ENCODE assay signal across 8 mouse cellular contexts in genomic region chr16:18811032-18811431, GRCm38 (mm10). TPM values are rescaled to one million over a fixed set of nuclear protein-coding genes. Genes with fewer than 3 reads are reported as not detected.
DNase-seq lines count a peak whose midpoint lies in the region; ATAC-seq lines count a peak whose summit lies in the region.

No protein-coding gene starts in this region.

- H3K4me3 ChIP-seq in embryonic facial prominence, embryonic 14.5 days (ENCODE audit: low read depth, low read length) = peak overlapping the region; percentile 75
- H3K4me3 ChIP-seq in limb, embryonic 10.5 days = peak overlapping the region; percentile 89
- peak overlapping the region; percentile 90 for H3K4me3 ChIP-seq in neural tube, embryonic 13.5 days

- no peak for ATAC-seq in embryonic facial prominence, embryonic 14.5 days (ENCODE audit: low read depth)
- no peak; the same call in none of the 2 replicates for ATAC-seq in neural tube, embryonic 13.5 days (ENCODE audit: low read depth)

- H3K27me3 ChIP-seq in embryonic facial prominence, embryonic 14.5 days (replicated peaks; ENCODE audit: control insufficient read depth, insufficient read depth, low read length) = no peaks in the 10 kb centered on the region
- H3K27me3 ChIP-seq in limb, embryonic 10.5 days (ENCODE audit: low read depth, poor library complexity, severe bottlenecking) = no peaks in the 10 kb centered on the region
- no peaks in the 10 kb centered on the region for H3K27me3 ChIP-seq in neural tube, embryonic 13.5 days

- H3K36me3 ChIP-seq in embryonic facial prominence, embryonic 14.5 days (ENCODE audit: control insufficient read depth, insufficient read depth, low read length) = peaks cover 42% of the 10 kb centered on the region
- H3K36me3 ChIP-seq in limb, embryonic 10.5 days = peaks cover 63% of the 10 kb centered on the region
- peaks cover 27% of the 10 kb centered on the region for H3K36me3 ChIP-seq in neural tube, embryonic 13.5 days

- no peak overlapping the region for H3K27ac ChIP-seq in embryonic facial prominence, embryonic 14.5 days (replicated peaks; ENCODE audit: low read depth, low read length)
- peak overlapping the region; percentile 91 for H3K27ac ChIP-seq in limb, embryonic 10.5 days
- H3K27ac ChIP-seq in neural tube, embryonic 13.5 days (replicated peaks) = no peak overlapping the region

- H3K9ac ChIP-seq in embryonic facial prominence, embryonic 14.5 days (ENCODE audit: low read depth, low read length) = peak overlapping the region; percentile 61
- H3K9ac ChIP-seq in neural tube, embryonic 13.5 days = peak overlapping the region; percentile 63

- peaks cover 6% of the 10 kb centered on the region for H3K4me1 ChIP-seq in embryonic facial prominence, embryonic 14.5 days (ENCODE audit: control insufficient read depth, insufficient read depth, low read length)
- H3K4me1 ChIP-seq in limb, embryonic 10.5 days = peaks cover 19% of the 10 kb centered on the region
- peaks cover 26% of the 10 kb centered on the region for H3K4me1 ChIP-seq in neural tube, embryonic 13.5 days (replicated peaks)

- no peaks in the 10 kb centered on the region for H3K9me3 ChIP-seq in embryonic facial prominence, embryonic 14.5 days (ENCODE audit: control insufficient read depth, low read length)
- no peaks in the 10 kb centered on the region for H3K9me3 ChIP-seq in limb, embryonic 10.5 days (replicated peaks)
- H3K9me3 ChIP-seq in neural tube, embryonic 13.5 days = no peaks in the 10 kb centered on the region

- DNase-seq in ovary, postnatal 14 days (ENCODE audit: low spot score) = peak; percentile 10
- no peak for DNase-seq in ovary, postnatal 10 days (ENCODE audit: low spot score)
- no peak for DNase-seq in embryonic facial prominence, embryonic 14.5 days (ENCODE audit: low spot score)
- DNase-seq in limb, embryonic 10.5 days (ENCODE audit: low spot score) = no peak
- DNase-seq in urinary bladder, adult 18-20 months (ENCODE audit: low spot score in 2 of 2) = no peak
- DNase-seq in layer of hippocampus, adult 18-20 months (ENCODE audit: low spot score in 2 of 2) = no peak
- no peak for DNase-seq in adrenal gland, postnatal 14 days

- peak overlapping the region; percentile 65 for H3K4me2 ChIP-seq in embryonic facial prominence, embryonic 14.5 days (ENCODE audit: low read depth, low read length)
- H3K4me2 ChIP-seq in neural tube, embryonic 13.5 days = peak overlapping the region; percentile 75

- WGBS in embryonic facial prominence, embryonic 14.5 days = 10% methylated on average over 5 of the region's 5 CpGs
- WGBS in limb, embryonic 10.5 days = 8% methylated on average over 5 of the region's 5 CpGs
- 8% methylated on average over 5 of the region's 5 CpGs for WGBS in neural tube, embryonic 13.5 days

RNA-seq across cellular contexts. Expression of gene Ufd1, which starts 0.5 kb away (rescaled TPM):
- polyA plus RNA-seq in embryonic facial prominence, embryonic 14.5 days (2014; fragmentation: Nextera tagmentation; extraction: Ambion mirVana) = 49.2 and 55.5 TPM in 2 replicates
- polyA plus RNA-seq in limb, embryonic 10.5 days (2016; fragmentation: Nextera tagmentation; extraction: Ambion mirVana) = 99.3 and 118 TPM in 2 replicates
- polyA plus RNA-seq in neural tube, embryonic 13.5 days (2015; fragmentation: Nextera tagmentation; extraction: Ambion mirVana) = 110 and 114 TPM in 2 replicates
- 10 to 100 TPM; 97.5 to 98.3 TPM for total RNA-seq in layer of hippocampus, adult 18-20 months (2021)
- 90.5 and 95.1 TPM in 2 replicates for total RNA-seq in adrenal gland, postnatal 14 days (2021)

RNA-seq across cellular contexts. Expression of gene Cdc45, which starts 0.8 kb away (rescaled TPM):
- 34.5 and 37.8 TPM in 2 replicates for polyA plus RNA-seq in embryonic facial prominence, embryonic 14.5 days (2014; fragmentation: Nextera tagmentation; extraction: Ambion mirVana)
- 82.9 and 88.0 TPM in 2 replicates for polyA plus RNA-seq in limb, embryonic 10.5 days (2016; fragmentation: Nextera tagmentation; extraction: Ambion mirVana)
- 9.6 and 11.0 TPM in 2 replicates for polyA plus RNA-seq in neural tube, embryonic 13.5 days (2015; fragmentation: Nextera tagmentation; extraction: Ambion mirVana)
- 1 to 10 TPM; 2.0 to 2.2 TPM for total RNA-seq in layer of hippocampus, adult 18-20 months (2021)
- 13.1 and 14.6 TPM in 2 replicates for total RNA-seq in adrenal gland, postnatal 14 days (2021)

RNA-seq across cellular contexts. Expression of gene 2510002D24Rik, which starts 25.3 kb away (rescaled TPM):
- 20.1 and 22.2 TPM in 2 replicates for polyA plus RNA-seq in embryonic facial prominence, embryonic 14.5 days (2014; fragmentation: Nextera tagmentation; extraction: Ambion mirVana)
- 35.9 and 39.8 TPM in 2 replicates for polyA plus RNA-seq in limb, embryonic 10.5 days (2016; fragmentation: Nextera tagmentation; extraction: Ambion mirVana)
- polyA plus RNA-seq in neural tube, embryonic 13.5 days (2015; fragmentation: Nextera tagmentation; extraction: Ambion mirVana) = 32.0 and 37.9 TPM in 2 replicates
- total RNA-seq in layer of hippocampus, adult 18-20 months (2021) = 10 to 100 TPM; 24.7 to 27.8 TPM
- 15.4 and 19.3 TPM in 2 replicates for total RNA-seq in adrenal gland, postnatal 14 days (2021)

RNA-seq across cellular contexts. Expression of gene Gm28539, which starts 25.4 kb away (rescaled TPM):
- not detected in 2 replicates for polyA plus RNA-seq in embryonic facial prominence, embryonic 14.5 days (2014; fragmentation: Nextera tagmentation; extraction: Ambion mirVana)
- polyA plus RNA-seq in limb, embryonic 10.5 days (2016; fragmentation: Nextera tagmentation; extraction: Ambion mirVana) = not detected in 2 replicates
- polyA plus RNA-seq in neural tube, embryonic 13.5 days (2015; fragmentation: Nextera tagmentation; extraction: Ambion mirVana) = not detected in 2 replicates
- total RNA-seq in layer of hippocampus, adult 18-20 months (2021) = 1 to 10 TPM; 6.6 to 7.2 TPM
- total RNA-seq in adrenal gland, postnatal 14 days (2021) = 1.8 and 5.6 TPM in 2 replicates

RNA-seq across cellular contexts. Expression of gene Cldn5, which starts 34.4 kb away (rescaled TPM):
- 35.4 and 39.5 TPM in 2 replicates for polyA plus RNA-seq in embryonic facial prominence, embryonic 14.5 days (2014; fragmentation: Nextera tagmentation; extraction: Ambion mirVana)
- polyA plus RNA-seq in limb, embryonic 10.5 days (2016; fragmentation: Nextera tagmentation; extraction: Ambion mirVana) = 18.7 and 21.4 TPM in 2 replicates
- 91.1 and 97.1 TPM in 2 replicates for polyA plus RNA-seq in neural tube, embryonic 13.5 days (2015; fragmentation: Nextera tagmentation; extraction: Ambion mirVana)
- 10 to 100 TPM; 33.2 to 44.5 TPM for total RNA-seq in layer of hippocampus, adult 18-20 months (2021)
- total RNA-seq in adrenal gland, postnatal 14 days (2021) = 44.5 and 61.0 TPM in 2 replicates
